8 mouse cellular contexts compared by ENCODE assay signal in the genomic region with DNA sequence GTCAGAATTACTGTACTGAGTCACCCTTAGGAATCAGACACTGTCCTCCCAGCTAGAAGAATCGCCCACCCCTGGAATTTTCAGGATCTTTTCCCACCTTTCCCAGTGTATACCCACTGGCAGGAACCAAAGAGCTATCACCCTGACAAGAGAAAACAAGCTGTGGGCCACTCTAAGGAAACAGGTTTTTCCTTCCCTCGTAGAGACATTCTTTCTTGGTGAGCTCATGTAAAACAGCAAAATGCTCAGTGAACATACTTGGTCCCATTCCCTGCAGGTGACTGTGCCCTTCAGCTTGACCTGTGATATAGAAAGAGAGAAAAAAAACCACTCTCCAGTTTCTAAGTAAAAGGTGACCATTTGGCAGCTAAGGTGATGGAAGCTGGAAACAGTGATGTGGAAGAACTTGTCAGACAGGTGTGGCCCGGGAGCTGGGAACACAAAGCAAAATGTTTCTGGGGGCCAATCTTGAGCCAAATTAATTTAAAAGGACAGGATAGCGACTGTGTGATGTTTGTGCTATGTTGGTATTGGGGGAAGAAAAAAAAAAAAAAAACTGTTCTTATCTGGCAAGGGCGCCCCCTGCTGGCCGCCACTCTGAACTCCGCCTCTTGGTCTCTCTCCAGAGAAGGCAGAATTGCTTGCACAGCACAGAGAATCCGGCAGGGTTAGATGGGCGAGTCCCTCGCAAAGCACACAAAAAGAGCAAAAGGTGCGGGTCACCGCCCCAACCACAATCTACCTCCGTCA.
DNase-seq lines count a peak whose midpoint lies in the region; ATAC-seq and TF ChIP-seq lines count a peak whose summit lies in the region.

No protein-coding gene starts in this region.

- no peak overlapping the region for H3K9ac ChIP-seq in ES-E14 (ENCODE audit: insufficient read depth, low read depth, low read length, poor library complexity, severe bottlenecking)
- H3K9ac ChIP-seq in forebrain, embryonic 15.5 days (replicated peaks) = no peak overlapping the region; the same call in 1 of the 2 replicates

- in situ Hi-C loops in ES-E14 (cut with MboI; ENCODE audit: low sequenced_read_pairs in 2 of 2, unreplicated experiment in 2 of 2) = no loop called here

- H3K36me3 ChIP-seq in ES-E14 (ENCODE audit: control insufficient read depth, insufficient read depth, low read length, poor library complexity, severe bottlenecking) = no peaks in the 10 kb centered on the region
- H3K36me3 ChIP-seq in forebrain, embryonic 15.5 days = no peaks in the 10 kb centered on the region

- peaks cover 7% of the 10 kb centered on the region for H3K27me3 ChIP-seq in forebrain, embryonic 15.5 days

- peak; percentile 80 for ATAC-seq in forebrain, embryonic 15.5 days (replicated peaks)

- H3K4me1 ChIP-seq in ES-E14 (ENCODE audit: control insufficient read depth in 2 of 2, insufficient read depth in 2 of 2, low read length in 2 of 2, poor library complexity in 1 of 2) = peaks cover 0 to 2% of the 10 kb centered on the region in 2 experiments; a peak in 1 of 4 replicates
- peaks cover 14% of the 10 kb centered on the region for H3K4me1 ChIP-seq in forebrain, embryonic 15.5 days

- 19% methylated on average over 13 of the region's 13 CpGs for WGBS in forebrain, embryonic 15.5 days

- peak overlapping the region; percentile 44 for H3K4me2 ChIP-seq in forebrain, embryonic 15.5 days (replicated peaks)

- peak overlapping the region in 1 of 2 experiments; percentile 52; a peak in 3 of 4 replicates for H3K4me3 ChIP-seq in ES-E14 (ENCODE audit: insufficient read depth in 1 of 2, low read depth in 1 of 2, low read length in 2 of 2, poor library complexity in 1 of 2, severe bottlenecking in 1 of 2)
- H3K4me3 ChIP-seq in forebrain, embryonic 15.5 days = peak overlapping the region; percentile 33

- peak; percentile 80 for DNase-seq in ES-E14 (ENCODE audit: low read depth, low spot score)
- peak; percentile 37 for DNase-seq in cerebellum, adult 11 months
- peak; percentile 77 to 87 for DNase-seq in heart, postnatal 14 days
- peak; percentile 85 for DNase-seq in layer of hippocampus, adult 11-12 months (ENCODE audit: low spot score)
- DNase-seq in lung, adult 18-20 months = peak; percentile 76 to 82
- peak; percentile 58 for DNase-seq in ovary, postnatal 10 days (ENCODE audit: low spot score)
- DNase-seq in thymus, postnatal 0 days (ENCODE audit: low spot score) = peak; percentile 84

- H3K9me3 ChIP-seq in ES-E14 (ENCODE audit: control insufficient read depth, insufficient read depth, low read depth, low read length) = no peaks in the 10 kb centered on the region
- no peaks in the 10 kb centered on the region for H3K9me3 ChIP-seq in forebrain, embryonic 15.5 days

- intact Hi-C loops in heart, postnatal 14 days (cut with DNase I) = loop anchor here (5.0 to 10.0 kb wide), 3 partner anchors 61 to 369 kb away; a partner anchor contains a TSS

- no peak overlapping the region for H3K27ac ChIP-seq in ES-E14 (ENCODE audit: insufficient read depth, low read depth, low read length, poor library complexity, severe bottlenecking)
- no peak overlapping the region for H3K27ac ChIP-seq in forebrain, embryonic 15.5 days (replicated peaks)

TF ChIP-seq in ES-E14, 5 proteins besides CTCF, POLR2A, EP300 and RAD21:
- TF ChIP-seq ZC3H11A (IDR thresholded peaks at IDR 0.05; ENCODE audit: borderline replicate concordance, low read depth, low read length) (0 out of 2 replicates have a peak, but pooled peaks have one; percentile 30), HCFC1 (IDR thresholded peaks at IDR 0.05; ENCODE audit: borderline replicate concordance, insufficient read depth, low read length) (no peak), MAFK (IDR thresholded peaks at IDR 0.05; ENCODE audit: insufficient read depth, low read depth, low read length) (peak; percentile 68; the same call in 1 of the 2 replicates), ZNF384 (IDR thresholded peaks at IDR 0.05; ENCODE audit: low read depth, low read length) (peak; percentile 98), CHD2 (IDR thresholded peaks at IDR 0.05; ENCODE audit: low read depth, low read length) (no peak)
